Mouse (Mus musculus) heart, adult 9 months (tissue): Measurements from ENCODE around the gene Prr18.
"Not testable (repeated sequence)": the region's sequence is repeated elsewhere in the genome, so short reads cannot be mapped to it uniquely, and the experiment has no call there.

ENCODE experiments used
- DNase-seq, 2 experiments: peaks; one replicate each; pipeline ENCODE4 v3.0.0; 2022; ENCODE audit warnings: low spot score in 2 of 2

The Prr18 gene

GRCm38 (mm10) chr17:8337159-8337558 is at the start of gene Prr18:
Gene Prr18 (plus strand): TSS chr17:8337459.
- not testable (repeated sequence) for DNase-seq

GRCm38 (mm10) chr17:8289993-8290679 is 47.1 kb upstream of the Prr18 start:
- DNase-seq = no peak

- no peak for DNase-seq
Measured at GRCm38 (mm10) chr17:8290736-8291135, 46.5 kb upstream of the Prr18 start.

GRCm38 (mm10) chr17:8295825-8296224 is 41.4 kb upstream of the Prr18 start:
- no peak for DNase-seq

- no peak for DNase-seq
Measured at GRCm38 (mm10) chr17:8296313-8296844, 40.9 kb upstream of the Prr18 start.

- DNase-seq = no peak
Measured at GRCm38 (mm10) chr17:8297746-8298145, 39.5 kb upstream of the Prr18 start.

- no peak for DNase-seq
Measured at GRCm38 (mm10) chr17:8298281-8298680, 39.0 kb upstream of the Prr18 start.

- no peak for DNase-seq
Measured at GRCm38 (mm10) chr17:8299524-8299923, 37.7 kb upstream of the Prr18 start.

GRCm38 (mm10) chr17:8301515-8301914 is 35.7 kb upstream of the Prr18 start:
- DNase-seq = no peak

GRCm38 (mm10) chr17:8302772-8303438 is 34.4 kb upstream of the Prr18 start:
- no peak for DNase-seq

- no peak for DNase-seq
Measured at GRCm38 (mm10) chr17:8303671-8304070, 33.6 kb upstream of the Prr18 start.

GRCm38 (mm10) chr17:8305801-8306200 is 31.5 kb upstream of the Prr18 start:
- no peak for DNase-seq

GRCm38 (mm10) chr17:8310838-8311614 is 26.2 kb upstream of the Prr18 start, which contains the start of gene Sft2d1:
Gene Sft2d1 (plus strand): TSS chr17:8311102.
- peak; percentile 95 for DNase-seq

GRCm38 (mm10) chr17:8311751-8312150 is 25.5 kb upstream of the Prr18 start:
- DNase-seq = peak; percentile 18 to 40

- no peak for DNase-seq
Measured at GRCm38 (mm10) chr17:8313976-8314375, 23.3 kb upstream of the Prr18 start.

GRCm38 (mm10) chr17:8316251-8316650 is 21.0 kb upstream of the Prr18 start:
- no peak for DNase-seq

GRCm38 (mm10) chr17:8326877-8327276 is 10.4 kb upstream of the Prr18 start:
- DNase-seq = not testable (repeated sequence)

- no peak for DNase-seq
Measured at GRCm38 (mm10) chr17:8328511-8329174, 8.6 kb upstream of the Prr18 start.

- DNase-seq = no peak
Measured at GRCm38 (mm10) chr17:8330602-8331001, 6.7 kb upstream of the Prr18 start.

GRCm38 (mm10) chr17:8339666-8340374 is 2.6 kb downstream of the Prr18 start:
- DNase-seq = no peak
